Mouse (Mus musculus): Measurements from ENCODE around the gene Slc17a2. TPM values are rescaled to one million over a fixed set of nuclear protein-coding genes. Genes with fewer than 3 reads are reported as not detected.

Slc17a2 gene
- total and polyA plus RNA-seq, 2 experiments from 2014 or later: not detected

DNA sequence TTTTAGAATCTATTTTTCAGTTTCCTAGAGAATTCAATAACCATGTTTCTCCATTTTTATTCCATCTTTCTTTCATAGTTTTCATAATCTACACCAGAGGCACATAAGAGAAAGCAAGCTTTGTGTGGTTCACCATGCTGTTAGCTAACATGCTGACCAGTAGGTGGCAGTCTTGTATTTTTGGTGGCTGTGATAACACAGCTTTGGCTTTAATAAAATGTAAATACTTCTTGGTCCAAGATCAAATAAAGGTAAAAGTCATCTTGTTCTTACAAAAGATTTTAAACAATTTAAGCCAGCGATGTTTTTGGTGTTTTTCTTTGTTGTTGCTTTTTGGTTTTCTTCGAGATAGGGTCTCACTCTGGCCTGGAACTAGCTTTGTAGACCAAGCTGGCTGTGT lies 14.3 kb upstream of the Slc17a2 start:
- DNase-seq: peak; percentile 88
- Histone ChIP-seq H3K4me3 (ENCODE audit: low read depth, low read length) (no peak overlapping the region), H3K9me3 (ENCODE audit: low read length) (no peaks in the 10 kb centered on the region), H3K36me3 (ENCODE audit: insufficient read depth) (no peaks in the 10 kb centered on the region), H3K4me2 (ENCODE audit: low read depth) (no peak overlapping the region), H3K27ac (ENCODE audit: low read depth, low read length) (no peak overlapping the region), H3K9ac (no peak overlapping the region), H3K4me1 (ENCODE audit: insufficient read depth) (no peaks in the 10 kb centered on the region), H3K27me3 (ENCODE audit: insufficient read depth, low read length) (no peaks in the 10 kb centered on the region)
- peak; percentile 91 for TF ChIP-seq CTCF (IDR thresholded peaks at IDR 0.05; ENCODE audit: low read depth)
- 45% methylated on average over 2 of the region's 2 CpGs for WGBS
- ATAC-seq: peak; percentile 86

DNA sequence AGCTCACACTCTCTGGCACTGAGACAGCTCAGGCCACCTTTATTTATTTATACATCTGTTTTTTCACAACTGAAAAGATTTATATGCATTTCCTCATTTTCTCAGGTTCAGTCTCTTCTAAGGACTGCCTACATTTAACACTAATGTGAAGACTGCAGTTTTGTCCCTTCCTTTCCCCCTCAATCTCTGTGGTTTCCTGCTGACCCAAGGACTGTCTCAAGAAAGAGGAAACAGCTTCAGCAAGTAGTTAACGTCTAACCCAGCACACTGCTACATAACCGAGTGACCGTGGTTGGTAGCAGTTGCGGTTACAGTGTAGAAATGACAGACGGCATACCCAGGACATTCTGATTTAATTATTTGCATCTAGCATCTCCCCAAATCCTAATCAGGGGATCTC lies 7.4 kb upstream of the Slc17a2 start:
- no peak for TF ChIP-seq CTCF (IDR thresholded peaks at IDR 0.05; ENCODE audit: low read depth)
- Histone ChIP-seq H3K36me3 (ENCODE audit: insufficient read depth) (no peaks in the 10 kb centered on the region), H3K4me3 (ENCODE audit: low read depth, low read length) (no peak overlapping the region), H3K27me3 (ENCODE audit: insufficient read depth, low read length) (no peaks in the 10 kb centered on the region), H3K9me3 (ENCODE audit: low read length) (no peaks in the 10 kb centered on the region), H3K27ac (ENCODE audit: low read depth, low read length) (no peak overlapping the region), H3K4me2 (ENCODE audit: low read depth) (no peak overlapping the region), H3K9ac (no peak overlapping the region), H3K4me1 (ENCODE audit: insufficient read depth) (no peaks in the 10 kb centered on the region)
- WGBS: 86% methylated on average over 5 of the region's 5 CpGs
- DNase-seq (no peak), ATAC-seq (no peak)

DNA sequence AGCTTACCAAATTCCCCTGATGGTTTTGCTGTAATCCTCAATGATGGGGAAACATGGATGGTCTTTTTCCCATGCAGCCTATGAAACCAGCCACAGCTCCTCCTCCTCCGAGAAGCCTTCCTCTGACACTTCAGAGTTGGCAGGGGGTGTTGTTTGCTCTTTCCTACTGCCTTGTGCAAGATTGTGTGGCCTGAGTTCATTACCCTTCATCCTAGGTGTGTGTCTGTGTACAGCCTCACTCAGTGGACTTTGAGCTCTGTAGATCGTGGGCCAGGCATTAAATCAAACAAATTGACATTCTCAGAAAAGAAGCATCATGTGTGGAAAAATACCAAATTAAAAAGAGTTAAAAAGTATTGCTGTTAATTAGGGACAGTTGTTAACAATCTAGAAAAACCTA lies 2.3 kb upstream of the Slc17a2 start:
- Histone ChIP-seq H3K36me3 (ENCODE audit: insufficient read depth) (no peaks in the 10 kb centered on the region), H3K9ac (no peak overlapping the region), H3K4me3 (ENCODE audit: low read depth, low read length) (no peak overlapping the region), H3K9me3 (ENCODE audit: low read length) (no peaks in the 10 kb centered on the region), H3K4me1 (ENCODE audit: insufficient read depth) (no peaks in the 10 kb centered on the region), H3K4me2 (ENCODE audit: low read depth) (no peak overlapping the region), H3K27ac (ENCODE audit: low read depth, low read length) (no peak overlapping the region), H3K27me3 (ENCODE audit: insufficient read depth, low read length) (no peaks in the 10 kb centered on the region)
- no peak for TF ChIP-seq CTCF (IDR thresholded peaks at IDR 0.05; ENCODE audit: low read depth)
- ATAC-seq: no peak
- no peak for DNase-seq
- WGBS: 77% methylated on average over 2 of the region's 2 CpGs

DNA sequence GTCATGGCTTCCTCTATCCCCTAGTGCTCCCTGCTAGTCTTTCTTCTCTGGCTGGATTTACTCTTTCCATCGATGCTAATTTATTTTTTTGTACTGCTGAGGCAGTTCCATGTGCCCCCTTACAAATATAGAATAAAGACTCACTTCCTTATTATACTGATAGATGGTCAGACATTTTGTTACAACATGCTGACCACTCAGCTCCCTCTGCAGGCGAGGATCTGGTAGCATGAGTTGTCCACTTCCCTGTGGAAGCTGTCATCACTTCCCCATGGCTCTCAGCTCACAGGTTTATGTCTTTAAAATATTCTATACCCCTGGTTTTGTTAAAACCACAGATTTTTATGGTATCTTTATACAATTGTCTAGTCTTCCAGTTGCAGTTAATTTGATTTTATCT lies 9.4 kb downstream of the Slc17a2 start:
- H3K9ac ChIP-seq: no peak overlapping the region
- no peak overlapping the region for H3K27ac ChIP-seq (ENCODE audit: low read depth, low read length)
- H3K9me3 ChIP-seq (ENCODE audit: low read length): no peaks in the 10 kb centered on the region
- no peaks in the 10 kb centered on the region for H3K4me1 ChIP-seq (ENCODE audit: insufficient read depth)
- 80% methylated on average over 2 of the region's 2 CpGs for WGBS
- H3K4me3 ChIP-seq (ENCODE audit: low read depth, low read length): no peak overlapping the region
- no peak overlapping the region for H3K4me2 ChIP-seq (ENCODE audit: low read depth)
- no peaks in the 10 kb centered on the region for H3K36me3 ChIP-seq (ENCODE audit: insufficient read depth)
- TF ChIP-seq CTCF (IDR thresholded peaks at IDR 0.05; ENCODE audit: low read depth): no peak
- DNase-seq: no peak
- ATAC-seq: no peak
- H3K27me3 ChIP-seq (ENCODE audit: insufficient read depth, low read length): no peaks in the 10 kb centered on the region

DNA sequence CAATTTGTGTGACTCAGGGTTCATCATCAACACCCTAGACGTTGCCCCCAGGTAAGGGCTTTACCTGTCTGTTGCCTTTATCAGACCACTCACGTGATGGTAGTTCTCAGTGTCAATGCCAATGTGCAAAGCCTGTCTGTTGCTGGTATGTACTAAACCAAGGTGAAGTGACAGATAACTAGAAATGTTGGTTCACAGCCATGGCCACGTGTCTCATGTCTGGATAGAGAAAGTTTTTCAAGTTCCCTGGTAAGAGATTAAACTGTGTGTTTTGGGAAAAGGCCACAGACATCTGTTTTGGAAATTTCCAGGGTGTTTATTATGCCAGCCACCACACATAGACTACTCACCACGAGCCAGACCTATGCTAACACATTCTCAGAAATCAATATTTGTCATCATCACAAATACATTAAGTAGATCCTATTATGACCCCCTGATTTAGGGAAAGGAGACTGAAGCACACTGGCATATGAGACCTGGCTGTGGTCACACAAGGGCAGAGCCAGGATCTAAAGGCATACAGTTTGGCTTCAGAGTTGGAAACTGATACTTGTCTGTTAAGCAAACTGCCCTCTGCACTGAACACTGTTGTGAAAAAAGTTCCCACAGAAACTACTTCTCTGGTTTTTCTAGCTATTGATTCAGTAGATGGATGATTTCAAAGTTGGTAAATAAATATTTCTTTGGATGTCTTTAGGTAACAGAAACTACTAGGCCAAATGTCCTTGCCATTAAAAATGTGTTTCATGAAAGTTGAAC lies 13.6 kb downstream of the Slc17a2 start:
- TF ChIP-seq CTCF (IDR thresholded peaks at IDR 0.05; ENCODE audit: low read depth): no peak
- Histone ChIP-seq H3K27me3 (ENCODE audit: insufficient read depth, low read length) (no peaks in the 10 kb centered on the region), H3K4me2 (ENCODE audit: low read depth) (no peak overlapping the region), H3K36me3 (ENCODE audit: insufficient read depth) (no peaks in the 10 kb centered on the region), H3K9me3 (ENCODE audit: low read length) (no peaks in the 10 kb centered on the region), H3K4me1 (ENCODE audit: insufficient read depth) (no peaks in the 10 kb centered on the region), H3K27ac (ENCODE audit: low read depth, low read length) (no peak overlapping the region), H3K9ac (no peak overlapping the region), H3K4me3 (ENCODE audit: low read depth, low read length) (no peak overlapping the region)
- DNase-seq: no peak
- no peak for ATAC-seq
- WGBS: 70% methylated on average over 4 of the region's 4 CpGs

DNA sequence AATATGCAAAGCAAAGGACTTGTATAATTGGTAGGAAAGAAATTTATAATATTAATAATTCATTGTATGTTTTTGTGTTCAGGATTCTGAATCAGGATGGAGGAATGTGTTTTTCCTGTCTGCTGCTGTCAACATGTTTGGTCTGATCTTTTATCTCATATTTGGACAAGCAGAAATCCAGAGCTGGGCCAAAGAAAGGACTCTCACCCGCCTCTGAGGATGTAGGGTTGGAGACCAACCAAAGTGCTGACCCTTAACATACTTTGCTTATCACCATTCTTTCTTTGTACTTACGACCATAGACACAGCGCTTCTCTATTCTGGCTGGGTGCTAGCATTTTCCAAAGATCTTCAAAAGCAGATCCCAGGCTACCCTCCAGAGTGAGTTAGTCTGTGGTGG lies 15.4 kb downstream of the Slc17a2 start:
- no peak overlapping the region for H3K27ac ChIP-seq (ENCODE audit: low read depth, low read length)
- no peak for TF ChIP-seq CTCF (IDR thresholded peaks at IDR 0.05; ENCODE audit: low read depth)
- no peak for ATAC-seq
- H3K9me3 ChIP-seq (ENCODE audit: low read length): no peaks in the 10 kb centered on the region
- H3K27me3 ChIP-seq (ENCODE audit: insufficient read depth, low read length): no peaks in the 10 kb centered on the region
- WGBS: 87% methylated on average over 3 of the region's 3 CpGs
- no peak overlapping the region for H3K9ac ChIP-seq
- H3K4me2 ChIP-seq (ENCODE audit: low read depth): no peak overlapping the region
- H3K4me1 ChIP-seq (ENCODE audit: insufficient read depth): no peaks in the 10 kb centered on the region
- no peak for DNase-seq
- H3K36me3 ChIP-seq (ENCODE audit: insufficient read depth): no peaks in the 10 kb centered on the region
- no peak overlapping the region for H3K4me3 ChIP-seq (ENCODE audit: low read depth, low read length)

DNA sequence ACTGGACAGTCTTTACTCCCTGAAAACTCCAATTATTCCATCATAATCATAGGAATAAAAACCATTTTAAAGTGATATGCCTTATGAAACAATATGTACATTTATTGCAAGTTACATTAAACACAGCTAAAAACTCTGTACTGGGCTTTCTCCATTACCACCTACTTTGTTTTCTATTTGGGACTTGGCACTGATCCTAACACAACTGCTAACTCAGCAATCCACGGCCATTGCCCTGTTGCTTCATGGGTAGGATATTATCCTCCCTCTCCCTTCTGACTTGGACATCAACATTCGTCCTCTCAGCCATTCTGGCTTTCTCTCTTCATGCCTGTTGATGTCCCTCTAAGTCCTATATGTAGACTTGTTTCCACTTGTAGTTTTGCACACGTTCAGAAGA lies 19.8 kb downstream of the Slc17a2 start:
- 72% methylated on average over 3 of the region's 3 CpGs for WGBS
- no peak overlapping the region for H3K4me3 ChIP-seq (ENCODE audit: low read depth, low read length)
- H3K27me3 ChIP-seq (ENCODE audit: insufficient read depth, low read length): no peaks in the 10 kb centered on the region
- DNase-seq (no peak), ATAC-seq (no peak)
- no peak overlapping the region for H3K4me2 ChIP-seq (ENCODE audit: low read depth)
- no peaks in the 10 kb centered on the region for H3K36me3 ChIP-seq (ENCODE audit: insufficient read depth)
- no peak overlapping the region for H3K9ac ChIP-seq
- no peak overlapping the region for H3K27ac ChIP-seq (ENCODE audit: low read depth, low read length)
- TF ChIP-seq CTCF (IDR thresholded peaks at IDR 0.05; ENCODE audit: low read depth): no peak
- H3K4me1 ChIP-seq (ENCODE audit: insufficient read depth): no peaks in the 10 kb centered on the region
- H3K9me3 ChIP-seq (ENCODE audit: low read length): no peaks in the 10 kb centered on the region

All from forebrain, postnatal 0 days (tissue).